Mouse (Mus musculus): ENCODE results near the gene Gm42791.

Gene Gm42791

DNA sequence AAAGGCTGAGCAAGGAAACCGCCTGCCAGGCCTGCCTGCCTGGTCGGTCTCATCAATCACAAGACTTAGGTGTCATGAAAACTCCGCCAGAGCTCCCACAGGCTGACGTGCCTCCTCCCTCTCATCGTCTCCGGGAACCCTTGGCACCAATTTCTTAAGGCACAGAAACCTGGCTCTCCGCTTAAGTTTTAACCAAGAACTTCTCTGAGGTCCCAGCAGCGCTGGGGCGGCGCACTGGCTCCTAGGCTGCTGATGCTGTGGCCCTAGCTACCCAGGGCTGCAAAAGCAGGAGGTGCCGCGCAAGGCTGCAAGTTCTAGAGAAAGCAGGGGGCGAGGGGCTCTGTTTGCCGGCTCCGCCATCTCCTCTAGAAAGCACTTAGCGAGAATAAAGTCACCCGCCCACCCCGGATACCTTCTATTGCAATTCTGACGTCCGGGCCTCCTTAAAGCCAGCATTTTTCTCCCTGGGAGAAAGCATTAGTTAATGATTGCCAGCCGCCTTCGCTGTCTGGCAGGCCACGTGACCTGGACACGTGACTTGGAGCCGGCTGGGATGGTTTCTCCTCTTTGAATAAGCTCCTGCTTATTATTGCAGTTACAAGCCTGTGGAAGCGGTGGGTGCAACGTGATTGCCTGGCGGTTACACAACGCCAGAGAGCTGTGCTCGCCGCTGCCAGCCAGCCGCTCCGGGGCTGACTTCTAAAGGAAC lies at the start of gene Gm42791:
Gene Gm42791 (minus strand): TSS at position 442 of the 709 bp plus-strand sequence.
- DNase-seq (ENCODE audit: low spot score in 2 of 2), result peak; percentile 94 to 95

GRCm38 (mm10) chr5:149044067-149044466 lies 49.1 kb upstream of the Gm42791 start:
- DNase-seq (ENCODE audit: low spot score in 2 of 2), result no peak

DNA sequence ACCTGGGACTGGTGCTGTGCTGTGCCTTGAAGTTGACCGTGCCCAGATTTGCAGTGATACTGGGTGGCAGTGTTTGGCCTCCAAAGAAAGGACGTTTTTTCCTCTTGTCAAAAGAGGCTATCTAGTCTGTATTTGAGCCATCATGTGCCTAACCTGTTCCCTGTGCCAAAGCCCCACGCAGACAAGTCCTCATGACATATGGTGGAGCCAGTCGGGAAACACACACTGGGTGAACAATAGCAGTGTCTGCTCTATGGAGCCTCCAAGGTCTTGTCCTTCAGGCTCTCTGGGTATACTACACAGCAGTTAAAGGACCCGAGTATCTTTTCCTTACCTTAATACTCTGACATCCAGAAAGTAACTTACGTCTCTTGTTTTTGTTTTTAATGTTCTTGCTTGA lies 48.3 kb upstream of the Gm42791 start:
- DNase-seq (ENCODE audit: low spot score in 2 of 2), result no peak

DNA sequence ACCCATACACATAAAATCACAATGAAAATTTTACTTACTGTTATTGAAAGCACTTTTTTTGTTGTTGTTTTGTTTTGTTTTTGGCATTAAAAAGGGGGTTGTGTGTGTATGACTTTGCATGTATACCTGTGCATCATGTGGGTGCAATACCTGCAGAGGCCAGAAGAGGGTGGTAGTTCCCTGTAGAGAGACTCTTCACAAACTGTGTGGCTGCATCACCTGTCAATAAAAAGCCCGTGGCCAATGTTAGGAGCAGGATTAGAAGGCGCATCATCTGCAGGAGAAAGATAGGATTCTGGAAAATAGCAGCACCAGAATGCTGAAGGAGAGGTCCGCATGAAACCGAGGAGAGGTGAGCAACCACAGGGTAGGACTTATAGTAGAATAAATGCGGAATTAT lies 44.9 kb upstream of the Gm42791 start:
- no peak for DNase-seq (ENCODE audit: low spot score in 2 of 2)

GRCm38 (mm10) chr5:149037729-149038128 lies 42.8 kb upstream of the Gm42791 start:
- DNase-seq (ENCODE audit: low spot score in 2 of 2), result no peak

DNA sequence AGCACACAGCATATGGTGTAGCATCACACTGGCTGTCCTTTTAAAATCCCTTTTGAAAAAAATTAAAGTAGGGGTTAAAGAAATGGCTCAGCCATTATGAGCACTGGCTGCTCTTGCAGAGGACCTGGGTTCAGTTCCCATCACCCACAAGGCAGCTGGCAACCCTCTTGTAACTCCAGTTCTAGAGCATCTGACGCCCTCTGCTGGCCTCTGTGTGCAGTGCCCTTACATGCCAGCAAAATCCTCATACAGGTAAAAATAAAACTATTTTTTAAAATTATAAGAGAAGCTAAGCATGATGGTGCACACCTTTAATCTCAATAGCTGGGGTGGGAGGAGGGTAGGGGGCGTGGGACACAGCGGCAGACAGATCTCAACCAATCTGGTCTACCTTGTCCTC lies 42.0 kb upstream of the Gm42791 start:
- no peak for DNase-seq (ENCODE audit: low spot score in 2 of 2)

GRCm38 (mm10) chr5:149032438-149032837 lies 37.5 kb upstream of the Gm42791 start:
- no peak for DNase-seq (ENCODE audit: low spot score in 2 of 2)

- peak in 1 of 2 experiments; percentile 49 for DNase-seq (ENCODE audit: low spot score in 2 of 2)
These were observed 36.3 kb upstream of the Gm42791 start for GRCm38 (mm10) chr5:149031199-149031750.

DNA sequence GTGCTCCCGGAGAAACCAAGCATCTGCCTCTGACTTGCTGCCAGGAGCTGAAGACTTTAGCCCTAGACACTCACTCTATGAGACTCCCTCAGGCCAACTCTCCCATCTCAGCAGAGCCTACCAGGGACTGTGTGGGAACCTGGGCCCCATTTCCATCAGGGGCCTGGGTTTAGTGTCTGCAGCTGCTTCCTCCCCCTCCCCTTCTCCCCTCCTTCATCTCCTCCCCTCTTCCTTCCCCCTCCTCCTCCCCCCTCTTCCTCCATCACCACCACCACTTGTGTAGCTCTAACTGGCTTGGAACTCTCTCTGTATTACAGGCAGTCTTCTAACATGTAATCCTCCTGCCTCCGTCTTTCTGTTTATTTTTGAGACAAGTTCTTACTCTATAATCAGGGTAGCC lies 35.2 kb upstream of the Gm42791 start:
- DNase-seq (ENCODE audit: low spot score in 2 of 2), result no peak

DNA sequence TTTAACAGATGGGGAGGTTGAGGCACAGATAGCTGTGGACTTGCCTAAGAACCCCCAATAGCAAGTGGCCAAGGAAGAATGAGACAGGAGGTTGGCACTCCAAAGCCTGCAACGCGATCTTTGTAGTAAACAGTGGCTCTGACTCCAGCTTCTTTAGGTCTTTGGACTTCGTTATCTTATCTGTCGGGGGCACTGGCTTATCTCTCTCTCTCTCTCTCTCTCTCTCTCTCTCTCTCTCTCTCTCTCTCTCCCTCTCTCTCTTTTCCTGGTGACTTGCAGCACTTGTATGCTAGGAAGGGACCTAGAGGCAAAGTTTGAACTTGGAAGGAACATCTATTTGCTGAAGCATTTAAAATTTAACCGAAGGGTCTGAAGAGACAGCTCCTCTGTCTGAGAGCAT lies 33.4 kb upstream of the Gm42791 start:
- no peak for DNase-seq (ENCODE audit: low spot score in 2 of 2)

DNA sequence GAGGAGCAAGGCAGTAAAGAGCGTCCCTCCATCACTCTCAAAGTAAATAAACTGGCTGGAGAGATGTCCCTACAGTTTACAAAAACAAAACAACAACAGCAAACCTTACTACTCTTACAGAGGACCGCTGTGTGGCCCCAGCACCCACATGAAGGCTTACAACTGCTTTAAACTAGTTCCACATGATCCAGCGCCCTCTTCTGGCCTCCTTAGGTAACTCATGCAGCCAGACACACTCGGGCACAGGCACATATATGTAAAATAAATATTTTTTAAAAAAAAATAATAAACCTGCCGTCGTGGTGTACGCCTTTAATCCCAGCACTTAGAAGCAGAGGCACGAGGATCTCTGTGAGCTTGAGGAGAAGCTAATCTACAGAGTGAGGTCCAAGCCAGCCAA lies 32.4 kb upstream of the Gm42791 start:
- DNase-seq (ENCODE audit: low spot score in 2 of 2), result no peak

DNA sequence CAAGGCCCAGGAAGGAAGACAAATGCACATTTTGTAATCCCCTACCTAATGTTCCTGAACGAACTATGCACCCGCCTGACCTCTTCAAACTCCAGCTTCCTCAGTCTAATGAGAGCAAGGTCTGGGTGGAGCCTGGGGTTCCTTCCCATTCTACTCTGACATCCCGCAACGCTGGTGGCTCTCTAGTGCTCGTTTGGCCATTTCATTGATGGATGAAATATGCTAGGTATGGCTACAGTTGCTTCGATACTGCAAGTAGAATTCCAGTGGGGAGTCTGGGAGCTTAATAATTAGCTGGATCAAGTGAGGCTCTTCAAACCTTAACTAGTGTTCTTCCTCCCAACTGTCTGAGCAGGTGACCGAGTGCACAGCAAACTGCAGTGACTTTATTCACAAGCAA lies 26.2 kb upstream of the Gm42791 start:
- no peak for DNase-seq (ENCODE audit: low spot score in 2 of 2)

DNA sequence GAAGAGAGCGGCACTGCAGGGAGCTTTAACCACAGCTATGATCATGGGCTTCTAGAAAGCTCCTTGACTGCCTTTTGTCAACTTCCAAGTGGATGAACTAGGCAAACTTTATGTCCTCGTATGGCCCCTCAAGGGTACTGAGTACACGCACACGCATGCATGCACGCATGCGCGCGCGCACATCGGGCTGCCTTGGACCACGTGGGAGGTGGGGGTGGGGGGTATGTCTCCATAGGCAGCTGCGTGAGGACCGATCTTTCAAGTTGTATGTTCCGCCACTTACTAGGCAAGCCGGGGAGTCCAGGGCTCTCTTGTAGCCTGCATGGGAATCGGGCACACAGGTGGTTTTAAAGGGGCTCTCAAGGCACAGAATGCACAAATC lies 25.7 kb upstream of the Gm42791 start:
- no peak for DNase-seq (ENCODE audit: low spot score in 2 of 2)

DNA sequence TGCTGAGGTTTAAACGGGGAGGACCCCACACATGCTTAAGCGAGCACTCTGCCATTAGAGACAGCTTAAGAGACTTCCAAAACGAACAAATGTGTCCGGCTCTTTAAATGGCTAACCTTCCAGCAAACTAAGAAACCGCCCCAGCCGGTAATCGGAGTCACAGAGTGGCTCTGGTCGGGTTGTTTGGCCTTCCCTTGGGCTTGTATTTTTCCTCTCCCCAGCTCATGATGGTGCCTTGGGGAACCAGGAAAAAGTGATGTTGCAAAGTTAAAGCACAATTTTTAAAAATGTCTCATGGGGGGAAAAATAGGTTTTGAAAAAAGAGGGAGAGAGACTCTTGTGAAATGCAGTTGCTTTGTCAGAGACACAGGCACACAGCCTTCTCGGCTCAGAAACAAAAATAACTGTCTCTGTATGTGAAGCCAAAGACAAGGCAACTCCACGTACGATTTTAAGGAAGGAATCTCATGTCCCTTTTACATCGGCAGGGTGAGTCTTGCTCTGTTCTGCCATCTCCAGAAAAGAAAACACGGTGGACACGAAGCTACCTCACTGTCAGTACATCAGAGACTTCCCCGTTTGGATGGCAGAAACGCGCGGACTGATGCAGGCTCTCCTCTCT lies 25.2 kb upstream of the Gm42791 start:
- no peak for DNase-seq (ENCODE audit: low spot score in 2 of 2)

DNA sequence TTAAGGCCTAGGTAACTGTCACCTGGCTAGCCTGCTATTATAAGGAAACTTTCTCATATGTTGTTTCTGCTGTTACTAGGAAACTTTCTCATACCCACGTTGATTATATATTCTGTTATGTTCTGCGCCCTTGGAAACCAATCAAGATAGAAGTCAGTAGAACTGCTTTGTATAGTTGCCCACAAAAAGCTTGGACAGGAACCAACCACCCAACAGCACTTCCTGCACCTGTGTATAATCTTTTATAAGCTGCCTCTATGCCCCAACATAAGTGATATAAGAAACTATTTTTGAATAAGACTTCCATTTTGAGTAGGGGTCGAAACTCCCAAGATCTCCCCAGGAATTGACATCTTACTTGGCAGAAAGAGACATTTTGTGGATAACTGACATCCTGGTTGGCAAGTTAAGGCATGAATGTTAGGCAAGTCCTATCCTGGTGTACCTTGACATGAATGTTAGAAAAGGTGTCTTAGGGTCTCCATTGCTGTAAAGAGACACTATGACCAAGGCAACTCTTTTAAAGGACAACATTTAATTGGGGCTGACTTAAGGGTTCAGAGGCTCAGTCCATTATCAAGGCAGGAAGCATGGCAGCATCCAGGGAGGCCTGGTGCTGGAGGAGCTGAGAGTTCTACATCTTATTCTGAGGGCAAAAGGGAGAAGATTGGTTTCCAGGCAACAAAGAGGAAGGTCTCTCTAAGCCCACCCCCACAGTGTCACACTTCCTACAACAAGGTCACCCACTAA lies 22.9 kb upstream of the Gm42791 start:
- DNase-seq (ENCODE audit: low spot score in 2 of 2), result no peak

GRCm38 (mm10) chr5:149017181-149017580 lies 22.2 kb upstream of the Gm42791 start:
- DNase-seq (ENCODE audit: low spot score in 2 of 2), result no peak

GRCm38 (mm10) chr5:149016261-149016660 lies 21.3 kb upstream of the Gm42791 start:
- DNase-seq (ENCODE audit: low spot score in 2 of 2), result no peak

DNA sequence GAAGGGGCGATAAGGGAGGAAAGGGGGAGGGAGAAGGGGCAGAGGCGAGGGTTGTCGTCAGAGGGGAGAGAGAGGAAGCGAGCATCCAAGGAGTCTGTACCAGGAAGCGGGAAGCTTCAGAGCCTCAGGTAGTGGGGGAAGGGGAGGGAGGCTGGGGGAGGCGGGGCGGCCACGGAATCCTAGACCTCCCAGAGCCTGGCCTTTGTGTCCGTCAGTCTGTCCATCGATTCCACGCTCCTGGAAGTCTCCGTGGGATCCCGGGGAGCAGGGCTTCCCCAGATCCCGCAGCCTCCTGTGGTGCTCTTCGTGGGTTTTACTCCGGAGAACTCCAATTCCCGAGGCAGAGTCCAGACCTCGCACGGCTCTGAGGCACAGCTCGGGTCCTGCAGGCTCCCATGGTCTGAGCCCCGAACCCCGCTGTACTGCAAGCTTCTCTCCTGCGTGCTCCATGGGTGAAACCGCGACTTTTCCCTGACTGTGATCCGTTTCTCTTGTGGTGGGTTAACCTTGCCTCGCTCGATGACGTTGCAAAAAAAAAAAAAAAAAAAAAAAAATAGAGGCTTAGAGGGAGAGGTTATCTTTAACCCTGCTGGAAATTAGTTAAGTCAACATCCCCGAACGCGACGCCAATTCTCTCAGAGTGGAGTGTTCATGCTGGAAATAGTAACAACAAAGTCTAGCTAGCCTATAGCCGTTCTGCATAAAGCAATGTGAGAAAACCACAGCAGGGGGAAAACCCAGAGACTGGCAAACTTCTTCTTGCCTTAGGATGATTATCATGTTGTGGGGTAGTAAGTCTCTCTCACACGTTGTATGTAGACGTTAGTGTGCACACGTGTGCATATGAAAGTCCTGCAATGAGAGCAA lies 20.6 kb upstream of the Gm42791 start:
- DNase-seq (ENCODE audit: low spot score in 2 of 2), result no peak

GRCm38 (mm10) chr5:149014600-149015268 lies 19.8 kb upstream of the Gm42791 start:
- peak in 1 of 2 experiments; percentile 35 for DNase-seq (ENCODE audit: low spot score in 2 of 2)

DNA sequence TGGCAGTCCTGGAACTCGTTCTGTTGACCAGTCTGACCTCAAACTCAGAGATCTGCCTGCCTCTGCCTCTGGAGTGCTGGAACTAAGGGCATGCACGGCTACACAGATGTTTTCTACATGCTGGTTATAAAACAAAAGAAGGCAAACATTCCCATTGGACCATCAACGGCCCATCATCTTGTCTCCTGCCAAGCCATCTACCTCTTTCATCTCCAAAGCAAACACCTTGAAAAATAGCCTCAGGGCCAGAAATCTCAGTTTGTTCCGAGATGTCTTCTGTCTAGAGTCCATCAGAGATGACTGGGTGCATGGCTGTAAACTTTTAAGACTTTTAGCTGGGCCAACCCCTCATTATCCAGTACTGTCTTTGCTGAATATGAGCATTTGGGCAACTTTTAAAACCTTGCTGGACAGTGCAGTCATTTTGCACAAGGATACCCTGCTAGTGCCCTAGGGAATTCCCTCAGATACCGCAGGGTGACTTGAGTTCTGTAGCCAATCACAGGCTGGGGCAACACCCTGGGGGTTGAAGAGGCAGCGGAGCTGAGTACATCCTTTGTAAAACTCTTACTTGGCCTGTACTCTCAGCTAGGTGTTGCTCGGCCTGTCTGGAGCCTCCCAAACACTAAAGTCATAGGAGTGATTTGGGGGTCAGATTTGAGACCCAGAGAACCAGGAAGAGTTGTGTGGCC lies 19.0 kb upstream of the Gm42791 start:
- DNase-seq (ENCODE audit: low spot score in 2 of 2), result no peak

Measured in right cerebral cortex, postnatal 36 days (tissue).